Comparison of ENCODE assay signal across 8 mouse cellular contexts in the genomic region with DNA sequence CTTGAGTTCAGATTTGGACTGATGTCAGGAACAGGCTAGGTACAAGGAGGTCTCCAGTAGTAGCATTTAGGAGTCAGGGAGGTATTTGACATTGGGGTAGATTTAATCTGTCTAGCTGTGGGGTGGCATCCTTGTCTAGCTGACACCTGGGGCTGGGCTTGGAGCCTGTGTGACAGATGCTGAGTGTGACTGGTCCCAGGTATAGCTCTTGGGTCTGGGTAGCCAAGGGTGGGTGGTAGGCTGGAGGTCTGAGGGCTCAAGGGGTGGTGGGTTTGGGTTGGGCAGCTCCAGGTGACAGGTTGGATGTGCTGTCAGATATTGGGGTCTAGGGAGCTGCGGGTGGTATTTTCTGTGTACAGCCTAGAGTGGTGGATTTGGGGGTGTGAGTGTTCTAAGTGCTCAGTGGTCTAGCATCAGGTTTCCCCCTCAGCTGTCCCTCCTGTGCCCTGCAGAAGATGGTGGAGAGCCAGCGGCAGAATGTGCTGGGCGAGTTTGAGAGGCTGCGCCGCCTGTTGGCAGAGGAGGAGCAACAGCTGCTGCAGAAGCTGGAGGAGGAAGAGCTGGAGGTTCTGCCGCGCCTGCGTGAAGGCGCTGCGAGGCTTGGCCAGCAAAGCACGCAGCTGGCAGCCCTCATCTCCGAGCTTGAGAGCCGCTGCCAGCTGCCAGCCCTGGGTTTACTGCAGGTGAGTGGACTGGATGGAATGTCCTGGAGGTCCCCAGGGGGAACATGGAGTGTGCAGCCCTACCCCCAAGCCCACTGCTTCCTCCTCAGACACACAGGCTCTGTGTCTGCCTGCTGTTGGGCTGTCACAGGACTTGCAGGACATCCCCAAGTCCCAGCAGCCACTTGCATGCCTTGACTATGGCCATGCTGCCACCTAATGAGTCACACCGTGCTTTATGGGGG. TPM values are rescaled to one million over a fixed set of nuclear protein-coding genes. Genes with fewer than 3 reads are reported as not detected.
A peak's percentile ranks its signal among the peaks of the same experiment; 100 is the strongest.
DNase-seq lines count a peak whose midpoint lies in the region; ATAC-seq and TF ChIP-seq lines count a peak whose summit lies in the region.

No protein-coding gene starts in this region.

- DNase-seq in left cerebral cortex, adult 18-20 months (ENCODE audit: low spot score in 2 of 2), result peak; percentile 76 to 84
- DNase-seq in left cerebral cortex, adult 11 months (ENCODE audit: low spot score), result no peak
- peak; percentile 75 for DNase-seq in ZHBTc4 (ENCODE audit: low read depth, low spot score)
- peak; percentile 74 to 86 for DNase-seq in gastrocnemius, adult 8-10 months (ENCODE audit: low spot score in 2 of 2)
- DNase-seq in liver, postnatal 0 days, result peak; percentile 76
- DNase-seq in right cerebral cortex, postnatal 10 days (ENCODE audit: low spot score in 2 of 2), result peak; percentile 85 to 87
- no peak for DNase-seq in Muller cell, postnatal 12 days (ENCODE audit: inconsistent ontology term)

- TF ChIP-seq EP300 in liver, postnatal 0 days (IDR thresholded peaks at IDR 0.05; ENCODE audit: low read depth), result no peak

- 30% methylated on average over 14 of the region's 14 CpGs for WGBS in liver, postnatal 0 days (ENCODE audit: insufficient replicate concordance)

- peak; percentile 29 for ATAC-seq in inflammation-experienced regulatory T-cells, adult 6 months
- ATAC-seq in liver, postnatal 0 days, result peak; percentile 10

- no peaks in the 10 kb centered on the region for H3K27me3 ChIP-seq in liver, postnatal 0 days (ENCODE audit: insufficient read depth, low read length)

- no peak overlapping the region for H3K9ac ChIP-seq in liver, postnatal 0 days (replicated peaks)

- no peak overlapping the region for H3K4me3 ChIP-seq in liver, postnatal 0 days (ENCODE audit: low read depth, low read length)

- peaks cover 30% of the 10 kb centered on the region for H3K4me1 ChIP-seq in liver, postnatal 0 days (ENCODE audit: insufficient read depth)

- H3K9me3 ChIP-seq in liver, postnatal 0 days (ENCODE audit: low read length), result no peaks in the 10 kb centered on the region

- peak overlapping the region; percentile 86 for H3K27ac ChIP-seq in liver, postnatal 0 days (ENCODE audit: low read depth)

- H3K36me3 ChIP-seq in liver, postnatal 0 days (replicated peaks; ENCODE audit: insufficient read depth, low read length), result peaks cover 46% of the 10 kb centered on the region

- H3K4me2 ChIP-seq in liver, postnatal 0 days (ENCODE audit: low read depth, low read length), result peak overlapping the region; percentile 93

- peak; percentile 78 for TF ChIP-seq CTCF in liver, postnatal 0 days (IDR thresholded peaks at IDR 0.05; ENCODE audit: low read depth)

RNA-seq across cellular contexts. Expression of a gene that starts 3.9 kb away (rescaled TPM):
- total RNA-seq in left cerebral cortex, adult 18-20 months (2021), result 10 to 100 TPM; 22.5 to 25.4 TPM
- 1 to 10 TPM; 4.8 to 8.5 (median 7.4) TPM for total RNA-seq in gastrocnemius, adult 8-10 months (2022)
- 10 to 100 TPM; 18.8 to 24.0 (median 20.3) TPM for polyA plus RNA-seq in inflammation-experienced regulatory T-cells, adult 6 months (2017; shearing (Covaris generic))
- 8.8 and 8.9 TPM in 2 replicates for polyA plus RNA-seq in liver, postnatal 0 days (2015; fragmentation: Nextera tagmentation; extraction: Ambion mirVana)

RNA-seq across cellular contexts. Expression of a gene that starts 27.3 kb away (rescaled TPM):
- total RNA-seq in left cerebral cortex, adult 18-20 months (2021), result 10 to 100 TPM; 62.8 to 63.7 TPM
- 10 to 100 TPM in 3 of 4 experiments, 1 to 10 TPM in 1; 8.9 to 14.8 (median 11.5) TPM for total RNA-seq in gastrocnemius, adult 8-10 months (2022)
- polyA plus RNA-seq in inflammation-experienced regulatory T-cells, adult 6 months (2017; shearing (Covaris generic)), result 1 to 10 TPM; 3.1 to 5.0 (median 4.2) TPM
- 14.3 and 14.8 TPM in 2 replicates for polyA plus RNA-seq in liver, postnatal 0 days (2015; fragmentation: Nextera tagmentation; extraction: Ambion mirVana)

RNA-seq across cellular contexts. Expression of a gene that starts 27.3 kb away (rescaled TPM):
- 1 to 10 TPM; 4.0 to 5.0 TPM for total RNA-seq in left cerebral cortex, adult 18-20 months (2021)
- under 1 TPM; 0.08 to 0.31 (median 0.20) TPM for total RNA-seq in gastrocnemius, adult 8-10 months (2022)
- polyA plus RNA-seq in inflammation-experienced regulatory T-cells, adult 6 months (2017; shearing (Covaris generic)), result under 1 TPM in 2 of 3 experiments, not detected in 1; 0.14 to 0.40 TPM
- polyA plus RNA-seq in liver, postnatal 0 days (2015; fragmentation: Nextera tagmentation; extraction: Ambion mirVana), result 0.11 and 0.15 TPM in 2 replicates

RNA-seq across cellular contexts. Expression of a gene that starts 33.1 kb away (rescaled TPM):
- 100 to 1,000 TPM in 1 of 2 experiments, 10 to 100 TPM in 1; 99.3 to 112 TPM for total RNA-seq in left cerebral cortex, adult 18-20 months (2021)
- total RNA-seq in gastrocnemius, adult 8-10 months (2022), result 1 to 10 TPM in 1 of 4 experiments, under 1 TPM in 1, not detected in 2; 0.52 to 1.2 TPM
- 1 to 10 TPM; 2.9 to 5.2 (median 4.3) TPM for polyA plus RNA-seq in inflammation-experienced regulatory T-cells, adult 6 months (2017; shearing (Covaris generic))
- 4.9 and 10.0 TPM in 2 replicates for polyA plus RNA-seq in liver, postnatal 0 days (2015; fragmentation: Nextera tagmentation; extraction: Ambion mirVana)

RNA-seq across cellular contexts. Expression of a gene that starts 43.1 kb away (rescaled TPM):
- 100 to 1,000 TPM; 485 to 490 TPM for total RNA-seq in left cerebral cortex, adult 18-20 months (2021)
- total RNA-seq in gastrocnemius, adult 8-10 months (2022), result 100 to 1,000 TPM in 2 of 4 experiments, 10 to 100 TPM in 2; 97.5 to 116 (median 100) TPM
- polyA plus RNA-seq in inflammation-experienced regulatory T-cells, adult 6 months (2017; shearing (Covaris generic)), result 10 to 100 TPM; 12.8 to 24.5 (median 15.7) TPM
- 85.3 and 96.0 TPM in 2 replicates for polyA plus RNA-seq in liver, postnatal 0 days (2015; fragmentation: Nextera tagmentation; extraction: Ambion mirVana)

Comparison
In these comparisons a context has a peak if more than half of its experiments do, and no peak if none do; other contexts are left out.
1. DNase-seq: peak in left cerebral cortex, adult 18-20 months (2 of 2), ZHBTc4 (single experiment), gastrocnemius, adult 8-10 months (2 of 2), liver, postnatal 0 days (single experiment) and right cerebral cortex, postnatal 10 days (2 of 2); none in left cerebral cortex, adult 11 months (single experiment) and Muller cell, postnatal 12 days (single experiment).
2. RNA of a gene that starts 27.3 kb away (total RNA-seq): 62.8 to 63.7 TPM in left cerebral cortex, adult 18-20 months; 8.9 to 14.8 TPM in gastrocnemius, adult 8-10 months; every median in the first group is over 4 times any median in the second.